Mouse (Mus musculus) CH12.LX (cell line): ENCODE data around the gene Metap2. TPM values are rescaled to one million over a fixed set of nuclear protein-coding genes. Genes with fewer than 3 reads are reported as not detected.

Source experiments
- DNase-seq: peaks from one replicate; pipeline ENCODE4 v3.0.0-alpha.2; 2013; ENCODE audit errors: extremely low read depth
- H3K27ac ChIP-seq: 2 replicates; pipeline ENCODE4 v1.5.1; 2012; ENCODE audit warnings: low read depth, mild to moderate bottlenecking, control low read depth, moderate library complexity; ENCODE audit not compliant: insufficient read depth
- H3K27me3 ChIP-seq: replicated peaks from 2 replicates; pipeline ENCODE3; 2012; ENCODE audit warnings: inconsistent platforms
- H3K36me3 ChIP-seq, 2 experiments: replicated peaks in 1 of 2; 2 replicates each; pipeline versions ENCODE3 to v1.6.1; 2012; ENCODE audit warnings: inconsistent platforms in 1 of 2, low read length in 1 of 2, mild to moderate bottlenecking in 1 of 2, mixed read lengths in 1 of 2, moderate library complexity in 1 of 2; ENCODE audit not compliant: control insufficient read depth in 1 of 2, insufficient read depth in 1 of 2
- H3K4me1 ChIP-seq, 2 experiments: 2 replicates each; pipeline ENCODE4 v1.6.1; 2012; ENCODE audit warnings: inconsistent platforms in 1 of 2, moderate library complexity in 1 of 2; ENCODE audit not compliant: insufficient read depth in 2 of 2, control insufficient read depth in 1 of 2
- H3K4me2 ChIP-seq: 2 replicates; pipeline ENCODE4 v1.6.1; 2012; ENCODE audit warnings: low read depth, mild to moderate bottlenecking, control low read depth; ENCODE audit not compliant: poor library complexity, insufficient read depth, severe bottlenecking
- H3K4me3 ChIP-seq, 3 experiments: fragments of 150-350 bp in 1 of 3; sonication (generic) in 1 of 3; replicated peaks in 1 of 3; 2 replicates each; pipeline versions ENCODE3 to v1.5.1; 2011 to 2012; ENCODE audit warnings: low read depth in 2 of 3, low read length in 2 of 3, mild to moderate bottlenecking in 2 of 3, moderate library complexity in 2 of 3, control low read depth in 1 of 3, improper control_type of control experiment in 1 of 3, inconsistent platforms in 1 of 3, mixed read lengths in 1 of 3; ENCODE audit not compliant: poor library complexity in 1 of 3
- H3K79me2 ChIP-seq: replicated peaks from 2 replicates; pipeline ENCODE4 v1.6.1; 2012; ENCODE audit warnings: mild to moderate bottlenecking, moderate library complexity; ENCODE audit not compliant: control insufficient read depth, poor library complexity, insufficient read depth, severe bottlenecking; ENCODE audit errors: extremely low read depth
- H3K9ac ChIP-seq: 2 replicates; pipeline ENCODE4 v1.6.1; 2012; ENCODE audit warnings: low read depth, mild to moderate bottlenecking, control low read depth, moderate library complexity; ENCODE audit not compliant: insufficient read depth
- H3K9me3 ChIP-seq: replicated peaks from 2 replicates; pipeline ENCODE3; 2012; ENCODE audit warnings: low read length, inconsistent platforms, mixed read lengths
- BHLHE40 ChIP-seq: IDR thresholded peaks from 2 replicates; pipeline ENCODE4 v1.6.1; 2011; ENCODE audit warnings: mild to moderate bottlenecking, low read depth, low read length, improper control_type of control experiment
- CTCF ChIP-seq, 2 experiments: IDR thresholded peaks in 1 of 2; conservative IDR thresholded peaks in 1 of 2; 2 replicates each; pipeline ENCODE4 v1.5.1; 2011 to 2012; ENCODE audit warnings: low read depth in 2 of 2, low read length in 2 of 2, improper control_type of control experiment in 1 of 2, inconsistent platforms in 1 of 2, mild to moderate bottlenecking in 1 of 2, moderate library complexity in 1 of 2
- EP300 ChIP-seq: IDR thresholded peaks from 2 replicates; pipeline ENCODE4 v1.6.1; 2011; ENCODE audit warnings: low read length, improper control_type of control experiment
- ETS1 ChIP-seq: conservative IDR thresholded peaks from 2 replicates; pipeline ENCODE4 v1.6.1; 2012; ENCODE audit warnings: low read depth, mild to moderate bottlenecking, inconsistent platforms, low read length, improper control_type of control experiment, moderate library complexity
- GABPA ChIP-seq: IDR thresholded peaks from 2 replicates; pipeline ENCODE4 v1.6.1; 2012; ENCODE audit warnings: low read depth, low read length, improper control_type of control experiment, inconsistent platforms; ENCODE audit not compliant: insufficient replicate concordance
- HCFC1 ChIP-seq: IDR thresholded peaks from 2 replicates; pipeline ENCODE4 v1.6.1; 2012; ENCODE audit warnings: low read depth, mild to moderate bottlenecking, inconsistent platforms, low read length, improper control_type of control experiment
- IRF4 ChIP-seq: IDR thresholded peaks from 2 replicates; pipeline ENCODE4 v1.6.1; 2014; ENCODE audit warnings: low read depth, mild to moderate bottlenecking, inconsistent platforms, low read length, improper control_type of control experiment
- JUN ChIP-seq: IDR thresholded peaks from 2 replicates; pipeline ENCODE4 v1.6.1; 2011; ENCODE audit warnings: low read depth, mild to moderate bottlenecking, low read length, improper control_type of control experiment, moderate library complexity; ENCODE audit not compliant: insufficient read depth
- MAFK ChIP-seq: IDR thresholded peaks from 2 replicates; pipeline ENCODE4 v1.6.1; 2011; ENCODE audit warnings: low read length, improper control_type of control experiment; ENCODE audit not compliant: insufficient replicate concordance
- MAX ChIP-seq: IDR thresholded peaks from 2 replicates; pipeline ENCODE4 v1.6.1; 2011; ENCODE audit warnings: low read length, improper control_type of control experiment
- MAZ ChIP-seq: IDR thresholded peaks from 2 replicates; pipeline ENCODE4 v1.6.1; 2012; ENCODE audit warnings: low read depth, mild to moderate bottlenecking, inconsistent platforms, low read length, improper control_type of control experiment, moderate library complexity
- MXI1 ChIP-seq: IDR thresholded peaks from 2 replicates; pipeline ENCODE4 v1.6.1; 2011; ENCODE audit warnings: mild to moderate bottlenecking, low read depth, low read length, improper control_type of control experiment
- MYC ChIP-seq: IDR thresholded peaks from 2 replicates; pipeline ENCODE4 v1.6.1; 2011; ENCODE audit warnings: low read depth, mild to moderate bottlenecking, improper control_type of control experiment, low read length
- NELFE ChIP-seq: IDR thresholded peaks from 2 replicates; pipeline ENCODE4 v1.6.1; 2011; ENCODE audit warnings: low read depth, low read length, improper control_type of control experiment
- PAX5 ChIP-seq: IDR thresholded peaks from 2 replicates; pipeline ENCODE4 v1.6.1; 2012; ENCODE audit warnings: low read length, inconsistent platforms, mixed read lengths
- POLR2A ChIP-seq: IDR thresholded peaks from 2 replicates; pipeline ENCODE4 v1.6.1; 2011; ENCODE audit warnings: low read depth, mild to moderate bottlenecking, improper control_type of control experiment, low read length
- RCOR1 ChIP-seq: conservative IDR thresholded peaks from 2 replicates; pipeline ENCODE4 v1.6.1; 2012; ENCODE audit warnings: low read depth, mild to moderate bottlenecking, inconsistent platforms, low read length, improper control_type of control experiment
- SIN3A ChIP-seq: IDR thresholded peaks from 2 replicates; pipeline ENCODE4 v1.6.1; 2012; ENCODE audit warnings: low read length, improper control_type of control experiment, inconsistent platforms
- SMC3 ChIP-seq: IDR thresholded peaks from 2 replicates; pipeline ENCODE4 v1.6.1; 2011; ENCODE audit warnings: low read depth, low read length, improper control_type of control experiment
- TBP ChIP-seq: conservative IDR thresholded peaks from 2 replicates; pipeline ENCODE4 v1.6.1; 2011; ENCODE audit warnings: low read depth, low read length, improper control_type of control experiment
- UBTF ChIP-seq: IDR thresholded peaks from 2 replicates; pipeline ENCODE4 v1.6.1; 2012; ENCODE audit warnings: low read depth, mild to moderate bottlenecking, inconsistent platforms, low read length, improper control_type of control experiment, moderate library complexity
- ZC3H11A ChIP-seq: IDR thresholded peaks from 2 replicates; pipeline ENCODE4 v1.6.1; 2012; ENCODE audit warnings: low read depth, mild to moderate bottlenecking, inconsistent platforms, low read length, improper control_type of control experiment
- ZKSCAN1 ChIP-seq: IDR thresholded peaks from 2 replicates; pipeline ENCODE4 v1.6.1; 2012; ENCODE audit warnings: low read depth, inconsistent platforms, low read length, improper control_type of control experiment, borderline replicate concordance
- ZNF384 ChIP-seq: IDR thresholded peaks from 2 replicates; pipeline ENCODE4 v1.6.1; 2012; ENCODE audit warnings: low read depth, low read length, improper control_type of control experiment, inconsistent platforms
- dilution Hi-C: fragments of 300-500 bp; cut with MboI; formaldehyde crosslinking; loops from 2 replicates; pipeline ENCODE4 v1.14.3; 2020; ENCODE audit warnings: low sequenced_read_pairs; ENCODE audit not compliant: extremely low pct_unique_long_range_greater_than_20kb, extremely low pct_ligation_motif_present
- in situ Hi-C: fragments of 300-500 bp; cut with MboI; formaldehyde crosslinking; loops from 3 replicates; pipeline ENCODE4 v1.14.3; 2019; ENCODE audit warnings: low sequenced_read_pairs, low pct_ligation_motif_present, low pct_unique_long_range_greater_than_20kb, mixed read lengths
- polyA plus RNA-seq: library from polyadenylated mRNA; unstranded; fragments of >175 nt; gene quantifications from 2 replicates; pipeline ENCODE4 v1.2.1, GENCODE M21; 2012; ENCODE audit warnings: low read depth; ENCODE audit not compliant: insufficient read length
- total RNA-seq, 2 experiments: library from RNA; depleted of rRNA; stranded (reverse); fragments of 300-350 nt in 1 of 2; fragments of >200 nt in 1 of 2; gene quantifications; 2 replicates each; pipeline ENCODE4 v1.2.3; 2012 to 2014

The Metap2 gene
- total and polyA plus RNA-seq, 3 experiments = 183 to 710 (median 211) TPM

- peak overlapping the region; percentile 14; the same call in 1 of the 2 replicates for H3K9ac ChIP-seq
- H3K36me3 ChIP-seq = no peaks in the 10 kb centered on the region
- in situ Hi-C loops = no loop called here
- DNase-seq = peak; percentile 7
- H3K79me2 ChIP-seq = no peaks in the 10 kb centered on the region
- peaks cover 0 to 11% of the 10 kb centered on the region in 2 experiments; a peak in 2 of 4 replicates for H3K4me1 ChIP-seq
- dilution Hi-C loops = no loop called here
- H3K27me3 ChIP-seq = no peaks in the 10 kb centered on the region
- TF ChIP-seq SMC3 = no peak
- TF ChIP-seq MXI1 = no peak
- TF ChIP-seq PAX5 = no peak
- no peak for TF ChIP-seq RCOR1
- no peak for TF ChIP-seq EP300
- TF ChIP-seq ZC3H11A = no peak
- no peak for TF ChIP-seq UBTF
- no peak for TF ChIP-seq POLR2A
- TF ChIP-seq TBP = no peak
- no peak for TF ChIP-seq SIN3A
- TF ChIP-seq MAFK = no peak
- TF ChIP-seq ZKSCAN1 = no peak
- no peak for TF ChIP-seq NELFE
- TF ChIP-seq MYC = no peak
- no peak for TF ChIP-seq ZNF384
- no peak for TF ChIP-seq IRF4
- peak overlapping the region; percentile 26 for H3K4me2 ChIP-seq
- H3K9me3 ChIP-seq = no peaks in the 10 kb centered on the region
- no peak overlapping the region for H3K27ac ChIP-seq
- no peak overlapping the region for H3K4me3 ChIP-seq
Observed at GRCm38 (mm10) chr10:93915531-93916275, 18.8 kb upstream of the Metap2 start.

- Histone ChIP-seq H3K4me1 (peaks cover 5 to 18% of the 10 kb centered on the region in 2 experiments; a peak in 3 of 4 replicates), H3K4me3 (no peak overlapping the region)
- in situ Hi-C loops = no loop called here
Observed at GRCm38 (mm10) chr10:93913525-93913924, 16.6 kb upstream of the Metap2 start.

More at GRCm38 (mm10) chr10:93913525-93913924, 16.6 kb upstream of the Metap2 start:
- Histone ChIP-seq H3K36me3 (no peaks in the 10 kb centered on the region), H3K27ac (no peak overlapping the region)
- TF ChIP-seq MAZ (no peak), MAX (no peak), ETS1 (no peak), GABPA (no peak), JUN (no peak), NELFE (no peak), CTCF (conservative IDR thresholded peaks at IDR 0.05 in 1 of 2, IDR thresholded peaks at IDR 0.05 in 1 of 2; ENCODE audit: low read depth in 2 of 2, low read length in 2 of 2) (no peak), ZKSCAN1 (no peak), HCFC1 (no peak), BHLHE40 (no peak), RCOR1 (no peak)
- TF ChIP-seq, all 38 proteins: peak for 0
- Histone ChIP-seq H3K4me2 (no peak overlapping the region), H3K27me3 (no peaks in the 10 kb centered on the region), H3K9me3 (no peaks in the 10 kb centered on the region), H3K9ac (no peak overlapping the region), H3K79me2 (no peaks in the 10 kb centered on the region)
- DNase-seq = no peak
- dilution Hi-C loops = no loop called here
